Mouse (Mus musculus) heart, postnatal 0 days (tissue): Measurements from ENCODE around the gene Tha1. TPM values are rescaled to one million over a fixed set of nuclear protein-coding genes. Genes with fewer than 3 reads are reported as not detected.

Experiments used
- ATAC-seq: fragments of 200-750 bp; cut with Nextera tagmentation; 2 replicates; pipeline ENCODE4 v1.8.0; 2017; ENCODE audit warnings: low read depth, moderate number of reproducible peaks, moderate library complexity; ENCODE audit not compliant: insufficient read depth
- DNase-seq: peaks from one replicate; pipeline ENCODE4 v3.0.0-alpha.2; 2016; ENCODE audit warnings: low spot score
- H3K27ac ChIP-seq: fragments of 300-500 bp; sonication (generic); 2 replicates; pipeline ENCODE4 v1.5.1; 2014; ENCODE audit warnings: low read depth, mild to moderate bottlenecking
- H3K27me3 ChIP-seq: fragments of 300-500 bp; sonication (generic); 2 replicates; pipeline ENCODE4 v1.6.1; 2014; ENCODE audit warnings: low read length, mixed read lengths; ENCODE audit not compliant: control insufficient read depth, insufficient read depth
- H3K36me3 ChIP-seq: fragments of 300-500 bp; sonication (generic); replicated peaks from 2 replicates; pipeline ENCODE4 v1.6.1; 2014; ENCODE audit warnings: low read length, mixed read lengths; ENCODE audit not compliant: control insufficient read depth, insufficient read depth
- H3K4me1 ChIP-seq: fragments of 300-500 bp; sonication (generic); 2 replicates; pipeline ENCODE4 v1.6.1; 2014; ENCODE audit warnings: antibody characterized with exemption; ENCODE audit not compliant: control insufficient read depth, insufficient read depth
- H3K4me2 ChIP-seq: fragments of 300-500 bp; sonication (generic); 2 replicates; pipeline ENCODE4 v1.6.1; 2014; ENCODE audit warnings: low read depth, mild to moderate bottlenecking, low read length, moderate library complexity
- H3K4me3 ChIP-seq: fragments of 300-500 bp; sonication (generic); 2 replicates; pipeline ENCODE4 v1.5.1; 2014; ENCODE audit warnings: low read depth, low read length
- H3K9ac ChIP-seq: fragments of 300-500 bp; sonication (generic); replicated peaks from 2 replicates; pipeline ENCODE4 v1.6.1; 2014; ENCODE audit warnings: low read depth, low read length, mixed read lengths
- H3K9me3 ChIP-seq: fragments of 300-500 bp; sonication (generic); replicated peaks from 2 replicates; pipeline ENCODE4 v1.6.1; 2016; ENCODE audit warnings: low read length; ENCODE audit not compliant: control insufficient read depth
- CTCF ChIP-seq: IDR thresholded peaks from 2 replicates; pipeline ENCODE4 v1.5.1; 2016; ENCODE audit warnings: antibody characterized with exemption, control low read depth, low read depth
- EP300 ChIP-seq: IDR thresholded peaks from 2 replicates; pipeline ENCODE4 v1.6.1; 2016; ENCODE audit warnings: antibody characterized with exemption, low read depth
- WGBS: fragments of 180-500 bp; shearing (Covaris S2); extraction: QIAGEN DNeasy Blood & Tissue Kit; methylation state at CpG from one replicate; pipeline ENCODE4 v1.1.7; 2014; 5-methylcytosine and 5-hydroxymethylcytosine counted together
- polyA plus RNA-seq: library from polyadenylated mRNA; unstranded; fragments of >200 nt; fragmentation: Nextera tagmentation; extraction: Ambion mirVana; gene quantifications from 2 replicates; pipeline ENCODE4 v1.2.1, GENCODE M21; 2015
- total RNA-seq: library from RNA; depleted of rRNA; stranded (reverse); fragments of >200 nt; gene quantifications from 2 replicates; pipeline ENCODE4 v1.2.3, GENCODE M21; 2014; ENCODE audit warnings: low replicate concordance

The Tha1 gene
- total and polyA plus RNA-seq, 2 experiments from 2014 or later = 7.8 to 9.4 TPM

DNA sequence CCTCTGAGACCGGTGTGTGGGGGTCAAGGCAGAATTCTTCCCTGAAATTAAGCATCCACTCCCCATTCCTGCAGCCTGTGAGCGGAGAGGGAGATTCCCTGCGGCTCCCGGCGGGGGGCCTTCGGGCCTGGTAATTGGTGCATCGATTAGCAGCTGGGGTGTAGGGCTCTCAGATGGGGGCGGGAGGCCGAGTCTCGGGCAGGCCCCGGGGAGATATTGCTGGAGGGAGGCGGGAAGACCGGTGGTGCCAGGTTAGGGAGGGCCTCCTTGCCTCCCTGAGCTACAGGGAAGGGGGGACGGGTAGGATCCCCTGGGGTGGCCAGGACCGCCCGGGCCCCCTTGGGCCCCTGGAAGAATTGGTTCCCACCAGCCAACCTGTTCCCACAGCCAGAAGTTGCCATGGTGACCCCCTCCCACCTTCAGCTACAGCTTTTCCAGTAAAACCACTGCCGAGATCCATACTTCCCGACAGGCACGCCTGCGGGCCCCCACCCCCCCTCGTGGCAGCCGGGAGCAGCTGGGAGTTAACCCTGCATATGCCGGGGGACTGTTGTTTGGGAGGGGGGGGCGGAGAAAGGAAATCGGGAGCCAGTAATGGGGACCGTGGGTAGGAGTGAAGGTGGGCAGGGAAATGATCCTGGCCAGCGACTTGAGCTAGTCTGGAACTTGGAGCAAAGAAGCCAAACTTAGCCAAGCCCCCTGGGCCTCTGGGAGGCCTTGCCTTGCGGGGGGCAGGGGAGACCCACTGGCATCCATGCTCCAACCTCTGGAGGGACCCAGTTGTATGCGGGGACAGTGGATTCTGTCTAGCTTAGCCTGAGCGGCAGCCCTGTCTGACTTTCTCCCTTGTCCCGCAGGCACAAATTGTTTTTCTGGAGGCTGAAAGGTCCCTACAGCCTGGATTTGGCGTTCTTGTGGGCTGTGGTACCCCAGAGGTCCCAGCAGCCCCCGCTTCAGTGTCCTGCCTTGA is 15.9 kb upstream of the Tha1 start:
- H3K9ac ChIP-seq = peak overlapping the region; percentile 35; the same call in 1 of the 2 replicates
- no peaks in the 10 kb centered on the region for H3K36me3 ChIP-seq
- H3K4me3 ChIP-seq = peak overlapping the region; percentile 14; the same call in 1 of the 2 replicates
- ATAC-seq (no peak; the same call in 1 of the 2 replicates), DNase-seq (no peak)
- TF ChIP-seq CTCF = no peak
- no peak for TF ChIP-seq EP300
- H3K4me1 ChIP-seq = peaks cover 11% of the 10 kb centered on the region
- WGBS = 16% methylated on average over 33 of the region's 33 CpGs
- no peak overlapping the region for H3K27ac ChIP-seq
- H3K27me3 ChIP-seq = peaks cover 9% of the 10 kb centered on the region; the same call in 1 of the 2 replicates
- peak overlapping the region; percentile 19 for H3K4me2 ChIP-seq
- no peaks in the 10 kb centered on the region for H3K9me3 ChIP-seq

DNA sequence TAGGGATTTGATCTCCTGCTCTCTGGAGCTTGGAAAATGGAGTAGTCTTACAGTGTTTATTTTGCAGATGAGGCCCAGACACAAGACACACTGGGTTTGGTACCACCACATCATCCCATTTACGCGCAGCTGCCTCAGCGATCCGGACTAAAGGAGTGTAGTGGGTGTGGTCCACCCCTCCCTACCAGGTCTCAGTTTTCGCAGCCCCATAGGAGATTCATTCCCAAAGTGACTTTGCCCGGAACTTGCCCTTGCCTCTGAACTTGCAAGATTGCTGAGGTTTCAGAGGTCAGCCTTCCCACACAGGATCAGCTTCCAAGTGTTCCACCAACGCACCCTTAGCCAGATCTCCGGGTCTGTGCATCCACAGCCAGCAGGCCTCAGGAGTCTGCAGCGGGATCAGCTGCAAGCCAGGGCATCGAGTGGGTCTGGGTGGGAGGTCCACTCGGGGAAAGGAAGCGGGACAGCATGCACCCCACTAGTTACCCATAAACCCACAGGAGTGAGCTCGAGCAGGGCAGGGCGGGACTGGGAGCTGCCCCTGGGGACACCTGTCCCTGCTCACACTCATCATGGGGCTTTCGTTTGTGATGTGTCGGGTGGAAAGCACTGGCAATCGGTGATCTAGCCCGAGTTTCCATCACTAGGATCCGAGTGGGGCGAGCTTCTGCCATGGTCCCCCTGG is 15.0 kb upstream of the Tha1 start:
- ATAC-seq (no peak), DNase-seq (no peak)
- H3K27ac ChIP-seq = no peak overlapping the region
- H3K4me1 ChIP-seq = peaks cover 11% of the 10 kb centered on the region
- peaks cover 9% of the 10 kb centered on the region; the same call in 1 of the 2 replicates for H3K27me3 ChIP-seq
- H3K4me3 ChIP-seq = no peak overlapping the region
- no peaks in the 10 kb centered on the region for H3K36me3 ChIP-seq
- H3K9me3 ChIP-seq = no peaks in the 10 kb centered on the region
- no peak for TF ChIP-seq CTCF
- no peak for TF ChIP-seq EP300
- no peak overlapping the region for H3K9ac ChIP-seq
- no peak overlapping the region for H3K4me2 ChIP-seq
- 51% methylated on average over 20 of the region's 20 CpGs for WGBS

DNA sequence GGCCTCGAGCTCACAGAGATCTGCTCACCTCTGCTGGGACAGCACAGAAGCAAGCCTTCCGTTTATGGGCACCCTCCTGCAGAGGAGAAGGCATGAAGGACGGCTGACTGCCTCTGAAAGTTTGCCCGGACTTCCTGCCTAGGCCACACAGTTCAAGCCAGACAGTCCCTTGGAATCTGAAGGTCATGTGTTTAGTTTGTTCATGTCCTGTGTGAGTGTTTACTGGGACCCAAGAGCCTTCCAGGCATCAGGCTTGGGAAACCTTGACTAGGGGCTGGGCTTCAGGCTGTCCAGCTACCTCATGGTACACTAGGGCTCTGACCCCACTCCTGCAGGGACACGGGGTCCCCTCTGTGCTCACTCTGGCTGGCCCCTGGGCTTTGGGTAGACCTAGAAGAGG is 12.7 kb upstream of the Tha1 start:
- ATAC-seq (no peak), DNase-seq (no peak)
- Histone ChIP-seq H3K27ac (no peak overlapping the region), H3K27me3 (peaks cover 9% of the 10 kb centered on the region; the same call in 1 of the 2 replicates), H3K4me1 (peaks cover 18% of the 10 kb centered on the region), H3K36me3 (no peaks in the 10 kb centered on the region), H3K9me3 (no peaks in the 10 kb centered on the region), H3K4me3 (no peak overlapping the region), H3K4me2 (no peak overlapping the region), H3K9ac (no peak overlapping the region)
- 43% methylated on average over 5 of the region's 5 CpGs for WGBS
- no peak for TF ChIP-seq CTCF
- TF ChIP-seq EP300 = no peak

DNA sequence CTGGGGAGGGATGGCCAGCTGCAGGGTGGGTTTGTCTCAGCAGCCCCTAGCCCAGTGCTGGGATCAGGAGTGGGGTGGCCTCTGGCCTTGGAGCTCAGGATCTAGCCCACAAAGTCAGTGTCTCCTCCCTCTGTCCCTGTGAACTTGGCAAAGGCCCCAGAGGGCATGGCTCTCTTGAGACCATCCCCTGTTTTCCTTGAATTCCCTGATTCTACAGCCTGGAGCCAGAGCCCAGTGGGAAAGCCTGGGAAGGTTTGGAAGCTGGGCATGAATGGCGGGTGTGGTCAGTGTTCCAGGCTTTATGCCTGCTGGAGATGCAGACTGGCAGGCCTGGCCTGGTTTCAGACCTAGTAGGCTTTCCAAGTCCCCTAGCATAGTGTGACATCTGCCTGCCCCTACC is 8.9 kb upstream of the Tha1 start:
- ATAC-seq = no peak
- no peaks in the 10 kb centered on the region for H3K36me3 ChIP-seq
- peak overlapping the region; percentile 10; the same call in 1 of the 2 replicates for H3K27ac ChIP-seq
- H3K9ac ChIP-seq = no peak overlapping the region
- H3K4me1 ChIP-seq = peaks cover 15% of the 10 kb centered on the region
- no peak overlapping the region for H3K4me2 ChIP-seq
- no peaks in the 10 kb centered on the region for H3K27me3 ChIP-seq
- no peak for DNase-seq
- no peak overlapping the region for H3K4me3 ChIP-seq
- WGBS = 82% methylated on average over 1 of the region's 1 CpGs
- no peaks in the 10 kb centered on the region for H3K9me3 ChIP-seq
- TF ChIP-seq EP300 = no peak

DNA sequence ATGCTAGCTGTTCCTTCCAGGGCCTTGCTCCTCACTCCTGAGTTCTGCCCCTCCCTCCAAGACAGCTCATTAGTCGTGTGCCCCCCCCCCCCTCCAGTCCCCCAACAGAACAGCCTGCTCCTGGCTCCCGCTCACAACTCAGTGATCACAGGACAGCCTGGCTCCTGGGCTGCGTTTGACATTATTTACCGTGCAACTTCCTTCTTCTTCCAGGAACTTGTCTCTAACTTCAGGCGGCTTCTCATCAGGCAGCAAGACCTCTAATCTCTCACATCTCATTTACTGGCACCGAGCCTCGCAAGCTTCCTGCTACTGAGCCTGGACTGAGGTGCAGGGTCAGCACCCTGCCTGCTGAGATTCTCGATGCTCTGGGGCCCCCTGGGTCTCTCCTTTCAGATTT is 8.5 kb upstream of the Tha1 start:
- Histone ChIP-seq H3K36me3 (no peaks in the 10 kb centered on the region), H3K9me3 (no peaks in the 10 kb centered on the region), H3K4me1 (peaks cover 15% of the 10 kb centered on the region), H3K4me3 (no peak overlapping the region), H3K4me2 (no peak overlapping the region), H3K27ac (peak overlapping the region; percentile 10; the same call in 1 of the 2 replicates), H3K27me3 (no peaks in the 10 kb centered on the region), H3K9ac (no peak overlapping the region)
- 23% methylated on average over 7 of the region's 8 CpGs for WGBS
- DNase-seq (no peak), ATAC-seq (no peak)
- TF ChIP-seq CTCF (no peak), EP300 (no peak)
